Mouse (Mus musculus) testis, adult 2 months (tissue): ENCODE data around the gene Pla2g4f.

Experiments
- CTCF ChIP-seq: fragments of 200-500 bp; IDR thresholded peaks from 2 replicates; pipeline ENCODE4 v1.5.1; 2012; ENCODE audit warnings: low read depth, mild to moderate bottlenecking, inconsistent platforms, low read length, moderate library complexity; ENCODE audit not compliant: control insufficient read depth, insufficient read depth, insufficient replicate concordance
- POLR2A ChIP-seq: fragments of 200-500 bp; IDR thresholded peaks from 2 replicates; pipeline ENCODE4 v1.6.1; 2012; ENCODE audit warnings: low read depth, mild to moderate bottlenecking, inconsistent platforms, low read length, moderate library complexity; ENCODE audit not compliant: control insufficient read depth

GRCm38 (mm10) chr2:120281221-120281620 is 32.7 kb downstream of the Pla2g4f start:
- TF ChIP-seq CTCF, result no peak
- no peak for TF ChIP-seq POLR2A
